Mouse (Mus musculus) hindbrain, embryonic 14.5 days (tissue): ENCODE results near the gene Ly75. TPM values are rescaled to one million over a fixed set of nuclear protein-coding genes. Genes with fewer than 3 reads are reported as not detected.

Experiments
- ATAC-seq: fragments of 200-750 bp; cut with Nextera tagmentation; 2 replicates; pipeline ENCODE4 v1.8.0; 2017; ENCODE audit warnings: moderate number of reproducible peaks, mild to moderate bottlenecking, moderate TSS enrichment, moderate library complexity; ENCODE audit not compliant: low FRiP score
- DNase-seq: peaks from one replicate; pipeline ENCODE4 v3.0.0-alpha.2; 2015; ENCODE audit warnings: low spot score
- H3K27ac ChIP-seq: fragments of 300-500 bp; sonication (generic); 2 replicates; pipeline ENCODE4 v1.5.1; 2014; ENCODE audit warnings: mild to moderate bottlenecking, moderate library complexity
- H3K27me3 ChIP-seq: fragments of 300-500 bp; sonication (generic); 2 replicates; pipeline ENCODE4 v1.6.1; 2014; ENCODE audit warnings: mild to moderate bottlenecking, low read length, mixed read lengths; ENCODE audit not compliant: control insufficient read depth, insufficient read depth
- H3K36me3 ChIP-seq: fragments of 300-500 bp; sonication (generic); replicated peaks from 2 replicates; pipeline ENCODE4 v1.6.1; 2014; ENCODE audit not compliant: control insufficient read depth, insufficient read depth
- H3K4me1 ChIP-seq: fragments of 300-500 bp; sonication (generic); replicated peaks from 2 replicates; pipeline ENCODE4 v1.6.1; 2014; ENCODE audit warnings: antibody characterized with exemption, low read length, mixed read lengths; ENCODE audit not compliant: control insufficient read depth, insufficient read depth
- H3K4me2 ChIP-seq: fragments of 300-500 bp; sonication (generic); replicated peaks from 2 replicates; pipeline ENCODE4 v1.6.1; 2014; ENCODE audit warnings: mild to moderate bottlenecking, moderate library complexity
- H3K4me3 ChIP-seq: fragments of 300-500 bp; sonication (generic); replicated peaks from 2 replicates; pipeline ENCODE4 v1.5.1; 2014; ENCODE audit warnings: mild to moderate bottlenecking, low read length
- H3K9ac ChIP-seq: fragments of 300-500 bp; sonication (generic); 2 replicates; pipeline ENCODE4 v1.6.1; 2014
- H3K9me3 ChIP-seq: fragments of 300-500 bp; sonication (generic); 2 replicates; pipeline ENCODE4 v1.6.1; 2016; ENCODE audit warnings: low read length; ENCODE audit not compliant: control insufficient read depth
- WGBS: fragments of 180-500 bp; shearing (Covaris S2); extraction: QIAGEN DNeasy Blood & Tissue Kit; methylation state at CpG from one replicate; pipeline ENCODE4 v1.1.7; 2014; 5-methylcytosine and 5-hydroxymethylcytosine counted together
- polyA plus RNA-seq: library from polyadenylated mRNA; unstranded; fragments of >200 nt; fragmentation: Nextera tagmentation; extraction: Ambion mirVana; gene quantifications from 2 replicates; pipeline ENCODE4 v1.2.1, GENCODE M21; 2014

Ly75 gene
- polyA plus RNA-seq, 1 experiment from 2014 or later: 1.6 TPM

DNA sequence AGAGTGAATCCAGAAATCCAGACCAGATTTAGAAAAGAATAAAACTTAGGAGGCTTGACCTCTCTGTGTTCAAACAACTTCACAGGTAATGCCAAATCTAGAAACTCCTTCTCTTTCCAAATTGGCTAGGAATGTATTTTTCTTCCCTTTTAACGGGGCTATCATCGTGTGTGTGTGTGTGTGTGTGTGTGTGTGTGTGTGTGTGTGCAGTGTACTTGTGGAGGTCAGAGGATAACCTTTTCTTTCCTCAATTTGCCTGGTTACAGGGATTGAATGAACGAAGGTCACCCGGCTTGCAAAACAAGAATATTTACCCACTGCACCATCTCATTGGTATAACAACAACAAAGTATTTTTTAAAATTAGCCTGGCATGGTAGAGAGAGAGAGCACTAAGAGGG is 100.5 kb downstream of the Ly75 start:
- Histone ChIP-seq H3K36me3 (no peaks in the 10 kb centered on the region), H3K9me3 (no peaks in the 10 kb centered on the region), H3K4me1 (peaks cover 8% of the 10 kb centered on the region), H3K4me3 (no peak overlapping the region), H3K9ac (no peak overlapping the region), H3K27me3 (peaks cover 12% of the 10 kb centered on the region; the same call in 1 of the 2 replicates), H3K4me2 (peak overlapping the region; percentile 95; the same call in 1 of the 2 replicates), H3K27ac (no peak overlapping the region)
- WGBS: 86% methylated on average over 4 of the region's 4 CpGs
- ATAC-seq (no peak), DNase-seq (no peak)

- no peak for ATAC-seq
- Histone ChIP-seq H3K27me3 (no peaks in the 10 kb centered on the region), H3K4me2 (no peak overlapping the region), H3K4me1 (peaks cover 1% of the 10 kb centered on the region; the same call in 1 of the 2 replicates), H3K36me3 (no peaks in the 10 kb centered on the region), H3K4me3 (no peak overlapping the region), H3K9me3 (no peaks in the 10 kb centered on the region), H3K27ac (no peak overlapping the region), H3K9ac (no peak overlapping the region)
- DNase-seq: no peak
- 91% methylated on average over 4 of the region's 4 CpGs for WGBS
Measured at GRCm38 (mm10) chr2:60278627-60279026, 104.5 kb downstream of the Ly75 start.

DNA sequence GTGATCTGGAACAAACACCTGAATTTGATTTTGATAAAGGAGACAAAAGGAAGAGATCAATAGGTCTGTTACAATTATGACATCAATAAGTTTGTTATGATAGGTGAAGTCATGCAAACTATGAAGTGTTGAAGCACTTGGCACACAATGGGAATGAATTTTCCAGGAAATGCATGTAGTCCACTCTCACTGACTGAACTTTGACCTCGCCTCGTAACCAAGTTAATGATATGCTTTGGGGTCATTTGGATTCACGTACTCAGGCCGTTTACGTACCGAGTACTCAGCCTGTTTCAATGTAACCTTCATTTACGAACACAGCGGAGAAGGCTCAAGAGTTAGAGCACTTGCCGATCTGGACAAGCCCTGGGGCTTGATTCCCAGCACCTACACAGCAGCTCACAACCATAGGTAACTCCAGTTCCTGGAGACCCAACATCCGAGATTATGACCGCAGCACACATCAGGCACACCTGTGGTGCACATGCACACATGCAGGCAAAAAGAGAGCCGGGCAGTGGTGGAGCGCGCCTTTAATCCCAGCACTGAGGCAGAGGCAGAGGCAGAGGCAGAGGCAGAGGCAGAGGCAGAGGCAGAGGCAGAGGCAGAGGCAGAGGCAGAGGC is 113.1 kb downstream of the Ly75 start:
- Histone ChIP-seq H3K9ac (no peak overlapping the region), H3K27ac (no peak overlapping the region), H3K4me2 (no peak overlapping the region), H3K9me3 (no peaks in the 10 kb centered on the region), H3K4me1 (no peaks in the 10 kb centered on the region), H3K4me3 (no peak overlapping the region), H3K36me3 (no peaks in the 10 kb centered on the region), H3K27me3 (no peaks in the 10 kb centered on the region)
- DNase-seq: no peak
- 95% methylated on average over 14 of the region's 14 CpGs for WGBS
- ATAC-seq: no peak

GRCm38 (mm10) chr2:60267567-60267966 is 115.5 kb downstream of the Ly75 start:
- no peaks in the 10 kb centered on the region for H3K27me3 ChIP-seq
- no peaks in the 10 kb centered on the region for H3K4me1 ChIP-seq
- H3K4me2 ChIP-seq: no peak overlapping the region
- DNase-seq (no peak), ATAC-seq (no peak)
- no peak overlapping the region for H3K4me3 ChIP-seq
- no peak overlapping the region for H3K27ac ChIP-seq
- H3K9me3 ChIP-seq: no peaks in the 10 kb centered on the region
- no peak overlapping the region for H3K9ac ChIP-seq
- 71% methylated on average over 1 of the region's 1 CpGs for WGBS
- no peaks in the 10 kb centered on the region for H3K36me3 ChIP-seq

DNA sequence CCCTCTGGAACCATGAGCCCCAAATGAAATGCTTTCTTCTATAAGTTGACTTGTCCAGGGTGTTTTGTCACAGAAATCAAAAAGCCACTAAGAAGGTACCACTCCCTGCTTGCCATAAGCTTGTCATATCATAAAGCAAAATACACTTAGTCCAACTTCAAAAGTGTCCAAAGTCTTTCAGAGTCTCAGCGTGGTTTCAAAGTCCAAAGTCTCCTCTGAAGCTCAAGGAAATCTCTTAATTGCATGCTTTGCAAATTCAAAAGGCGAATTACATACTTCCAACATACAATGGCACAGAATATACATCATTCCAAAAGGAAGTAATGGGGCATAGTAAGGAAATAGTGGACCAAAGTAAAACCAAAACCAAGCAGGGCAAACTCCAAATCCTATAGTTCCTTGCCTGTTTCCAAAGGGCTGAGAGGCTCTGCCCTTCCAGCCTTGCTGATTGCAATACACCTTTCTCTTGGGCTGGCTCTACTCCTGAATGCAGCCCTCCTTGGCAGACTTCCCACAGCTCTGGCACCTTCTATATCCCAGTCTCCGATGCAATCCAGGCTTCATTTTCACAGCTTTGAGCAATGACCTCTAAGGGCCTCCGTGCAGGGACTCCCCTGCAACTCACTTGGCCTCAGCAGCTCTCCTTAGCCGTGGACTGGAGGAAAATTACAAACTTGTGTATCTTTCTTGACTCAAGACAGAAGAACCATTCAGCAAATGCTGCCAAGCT is 122.3 kb downstream of the Ly75 start:
- no peak for DNase-seq
- no peaks in the 10 kb centered on the region for H3K9me3 ChIP-seq

DNA sequence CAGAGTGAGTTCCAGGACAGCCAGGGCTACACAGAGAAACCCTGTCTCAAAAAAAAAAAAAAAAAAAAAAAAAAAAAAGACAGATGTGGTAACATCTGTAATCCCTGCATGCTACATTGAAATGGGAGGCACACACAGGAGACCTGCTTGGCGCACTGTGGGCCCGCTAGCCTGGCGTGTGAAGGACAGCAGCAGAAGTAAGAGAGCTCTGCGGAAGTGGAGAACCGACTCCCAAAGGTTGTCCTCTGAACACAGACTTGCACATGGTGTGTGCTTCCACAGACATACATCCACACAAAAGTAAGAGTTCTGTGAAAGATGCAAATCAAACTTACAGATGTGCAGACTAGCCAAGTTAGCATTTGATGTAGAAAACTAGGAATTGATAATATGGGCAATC is 123.9 kb downstream of the Ly75 start:
- Histone ChIP-seq H3K36me3 (0 out of 2 replicates have a peak, but pooled peaks cover 1% of the 10 kb centered on the region), H3K4me3 (no peak overlapping the region), H3K4me2 (no peak overlapping the region), H3K9me3 (no peaks in the 10 kb centered on the region), H3K27me3 (no peaks in the 10 kb centered on the region), H3K9ac (no peak overlapping the region), H3K4me1 (no peaks in the 10 kb centered on the region), H3K27ac (no peak overlapping the region)
- no peak for ATAC-seq
- no peak for DNase-seq
- WGBS: 94% methylated on average over 5 of the region's 5 CpGs

More for the DNA sequence above, 122.3 kb downstream of the Ly75 start:
- H3K9ac ChIP-seq: no peak overlapping the region
- no peak overlapping the region for H3K27ac ChIP-seq
- ATAC-seq: no peak
- H3K4me2 ChIP-seq: no peak overlapping the region
- H3K36me3 ChIP-seq: no peaks in the 10 kb centered on the region
- whole genome bisulfite sequencing: 87% methylated on average over 5 of the region's 5 CpGs
- no peaks in the 10 kb centered on the region for H3K27me3 ChIP-seq
- H3K4me1 ChIP-seq: no peaks in the 10 kb centered on the region
- H3K4me3 ChIP-seq: no peak overlapping the region

DNA sequence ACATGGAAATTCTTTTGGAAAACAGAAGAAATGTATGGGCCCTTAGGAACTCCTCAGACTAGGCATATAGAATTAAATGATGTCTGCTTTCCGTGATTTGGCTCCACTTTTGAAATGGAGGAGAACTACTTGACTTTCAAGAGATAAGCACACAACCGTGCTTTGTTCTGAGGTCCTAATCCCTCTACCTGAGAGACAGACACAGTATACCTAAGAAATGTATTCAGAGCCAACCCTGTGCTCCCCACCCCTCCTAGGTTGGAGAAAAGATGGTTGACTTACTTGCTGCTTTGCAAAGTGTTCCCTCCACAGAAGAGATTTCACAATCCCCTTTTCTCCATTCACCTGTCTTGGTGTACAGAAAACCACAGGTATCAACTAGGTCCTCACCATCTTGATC is 126.4 kb downstream of the Ly75 start:
- ATAC-seq: no peak

GRCm38 (mm10) chr2:60253506-60253905 is 129.6 kb downstream of the Ly75 start:
- ATAC-seq: no peak

More for the DNA sequence above, 126.4 kb downstream of the Ly75 start:
- Histone ChIP-seq H3K4me1 (no peaks in the 10 kb centered on the region), H3K36me3 (0 out of 2 replicates have a peak, but pooled peaks cover 2% of the 10 kb centered on the region), H3K9ac (no peak overlapping the region), H3K4me3 (no peak overlapping the region), H3K27ac (no peak overlapping the region), H3K27me3 (no peaks in the 10 kb centered on the region), H3K4me2 (no peak overlapping the region), H3K9me3 (no peaks in the 10 kb centered on the region)
- WGBS: 92% methylated on average over 2 of the region's 2 CpGs
- DNase-seq: no peak

GRCm38 (mm10) chr2:60252782-60253181 is 130.3 kb downstream of the Ly75 start:
- 87% methylated on average over 4 of the region's 4 CpGs for WGBS
- Histone ChIP-seq H3K27ac (no peak overlapping the region), H3K4me1 (no peaks in the 10 kb centered on the region), H3K4me3 (no peak overlapping the region), H3K9me3 (no peaks in the 10 kb centered on the region), H3K4me2 (no peak overlapping the region), H3K27me3 (no peaks in the 10 kb centered on the region), H3K36me3 (peaks cover 15% of the 10 kb centered on the region), H3K9ac (no peak overlapping the region)
- DNase-seq (no peak), ATAC-seq (no peak)

More at GRCm38 (mm10) chr2:60253506-60253905, 129.6 kb downstream of the Ly75 start:
- DNase-seq: no peak
- Histone ChIP-seq H3K4me1 (no peaks in the 10 kb centered on the region), H3K27me3 (no peaks in the 10 kb centered on the region), H3K36me3 (peaks cover 15% of the 10 kb centered on the region; the same call in 1 of the 2 replicates), H3K4me3 (no peak overlapping the region), H3K4me2 (no peak overlapping the region), H3K9ac (no peak overlapping the region), H3K27ac (no peak overlapping the region), H3K9me3 (no peaks in the 10 kb centered on the region)
